Mouse (Mus musculus) CH12.LX (cell line): ENCODE data around the gene Sv2c. TPM values are rescaled to one million over a fixed set of nuclear protein-coding genes. Genes with fewer than 3 reads are reported as not detected.

ENCODE experiments used
- DNase-seq: peaks from one replicate; pipeline ENCODE4 v3.0.0-alpha.2; 2013; ENCODE audit errors: extremely low read depth
- H3K27ac ChIP-seq: 2 replicates; pipeline ENCODE4 v1.5.1; 2012; ENCODE audit warnings: low read depth, mild to moderate bottlenecking, control low read depth, moderate library complexity; ENCODE audit not compliant: insufficient read depth
- H3K27me3 ChIP-seq: replicated peaks from 2 replicates; pipeline ENCODE3; 2012; ENCODE audit warnings: inconsistent platforms
- H3K36me3 ChIP-seq, 2 experiments: replicated peaks in 1 of 2; 2 replicates each; pipeline versions ENCODE3 to v1.6.1; 2012; ENCODE audit warnings: inconsistent platforms in 1 of 2, low read length in 1 of 2, mild to moderate bottlenecking in 1 of 2, mixed read lengths in 1 of 2, moderate library complexity in 1 of 2; ENCODE audit not compliant: control insufficient read depth in 1 of 2, insufficient read depth in 1 of 2
- H3K4me1 ChIP-seq, 2 experiments: 2 replicates each; pipeline ENCODE4 v1.6.1; 2012; ENCODE audit warnings: inconsistent platforms in 1 of 2, moderate library complexity in 1 of 2; ENCODE audit not compliant: insufficient read depth in 2 of 2, control insufficient read depth in 1 of 2
- H3K4me2 ChIP-seq: 2 replicates; pipeline ENCODE4 v1.6.1; 2012; ENCODE audit warnings: low read depth, mild to moderate bottlenecking, control low read depth; ENCODE audit not compliant: poor library complexity, insufficient read depth, severe bottlenecking
- H3K4me3 ChIP-seq, 3 experiments: fragments of 150-350 bp in 1 of 3; sonication (generic) in 1 of 3; replicated peaks in 1 of 3; 2 replicates each; pipeline versions ENCODE3 to v1.5.1; 2011 to 2012; ENCODE audit warnings: low read depth in 2 of 3, low read length in 2 of 3, mild to moderate bottlenecking in 2 of 3, moderate library complexity in 2 of 3, control low read depth in 1 of 3, improper control_type of control experiment in 1 of 3, inconsistent platforms in 1 of 3, mixed read lengths in 1 of 3; ENCODE audit not compliant: poor library complexity in 1 of 3
- H3K79me2 ChIP-seq: replicated peaks from 2 replicates; pipeline ENCODE4 v1.6.1; 2012; ENCODE audit warnings: mild to moderate bottlenecking, moderate library complexity; ENCODE audit not compliant: control insufficient read depth, poor library complexity, insufficient read depth, severe bottlenecking; ENCODE audit errors: extremely low read depth
- H3K9ac ChIP-seq: 2 replicates; pipeline ENCODE4 v1.6.1; 2012; ENCODE audit warnings: low read depth, mild to moderate bottlenecking, control low read depth, moderate library complexity; ENCODE audit not compliant: insufficient read depth
- H3K9me3 ChIP-seq: replicated peaks from 2 replicates; pipeline ENCODE3; 2012; ENCODE audit warnings: low read length, inconsistent platforms, mixed read lengths
- CHD2 ChIP-seq: IDR thresholded peaks from 2 replicates; pipeline ENCODE4 v1.6.1; 2011; ENCODE audit warnings: low read length, improper control_type of control experiment
- GABPA ChIP-seq: IDR thresholded peaks from 2 replicates; pipeline ENCODE4 v1.6.1; 2012; ENCODE audit warnings: low read depth, low read length, improper control_type of control experiment, inconsistent platforms; ENCODE audit not compliant: insufficient replicate concordance
- IRF4 ChIP-seq: IDR thresholded peaks from 2 replicates; pipeline ENCODE4 v1.6.1; 2014; ENCODE audit warnings: low read depth, mild to moderate bottlenecking, inconsistent platforms, low read length, improper control_type of control experiment
- JUN ChIP-seq: IDR thresholded peaks from 2 replicates; pipeline ENCODE4 v1.6.1; 2011; ENCODE audit warnings: low read depth, mild to moderate bottlenecking, low read length, improper control_type of control experiment, moderate library complexity; ENCODE audit not compliant: insufficient read depth
- KAT2A ChIP-seq: IDR thresholded peaks from 2 replicates; pipeline ENCODE4 v1.6.1; 2012; ENCODE audit warnings: low read length, improper control_type of control experiment, inconsistent platforms; ENCODE audit not compliant: insufficient replicate concordance
- MAX ChIP-seq: IDR thresholded peaks from 2 replicates; pipeline ENCODE4 v1.6.1; 2011; ENCODE audit warnings: low read length, improper control_type of control experiment
- MYC ChIP-seq: IDR thresholded peaks from 2 replicates; pipeline ENCODE4 v1.6.1; 2011; ENCODE audit warnings: low read depth, mild to moderate bottlenecking, improper control_type of control experiment, low read length
- NRF1 ChIP-seq: IDR thresholded peaks from 2 replicates; pipeline ENCODE4 v1.6.1; 2014; ENCODE audit warnings: low read depth, mild to moderate bottlenecking, inconsistent platforms, low read length, improper control_type of control experiment, moderate library complexity
- PAX5 ChIP-seq: IDR thresholded peaks from 2 replicates; pipeline ENCODE4 v1.6.1; 2012; ENCODE audit warnings: low read length, inconsistent platforms, mixed read lengths
- SMC3 ChIP-seq: IDR thresholded peaks from 2 replicates; pipeline ENCODE4 v1.6.1; 2011; ENCODE audit warnings: low read depth, low read length, improper control_type of control experiment
- TBP ChIP-seq: conservative IDR thresholded peaks from 2 replicates; pipeline ENCODE4 v1.6.1; 2011; ENCODE audit warnings: low read depth, low read length, improper control_type of control experiment
- TCF12 ChIP-seq: IDR thresholded peaks from 2 replicates; pipeline ENCODE4 v1.6.1; 2014; ENCODE audit warnings: low read depth, mild to moderate bottlenecking, inconsistent platforms, low read length, improper control_type of control experiment
- UBTF ChIP-seq: IDR thresholded peaks from 2 replicates; pipeline ENCODE4 v1.6.1; 2012; ENCODE audit warnings: low read depth, mild to moderate bottlenecking, inconsistent platforms, low read length, improper control_type of control experiment, moderate library complexity
- ZC3H11A ChIP-seq: IDR thresholded peaks from 2 replicates; pipeline ENCODE4 v1.6.1; 2012; ENCODE audit warnings: low read depth, mild to moderate bottlenecking, inconsistent platforms, low read length, improper control_type of control experiment
- ZMIZ1 ChIP-seq: IDR thresholded peaks from 2 replicates; pipeline ENCODE4 v1.6.1; 2012; ENCODE audit warnings: low read depth, mild to moderate bottlenecking, inconsistent platforms, low read length, improper control_type of control experiment
- ZNF384 ChIP-seq: IDR thresholded peaks from 2 replicates; pipeline ENCODE4 v1.6.1; 2012; ENCODE audit warnings: low read depth, low read length, improper control_type of control experiment, inconsistent platforms
- dilution Hi-C: fragments of 300-500 bp; cut with MboI; formaldehyde crosslinking; loops from 2 replicates; pipeline ENCODE4 v1.14.3; 2020; ENCODE audit warnings: low sequenced_read_pairs; ENCODE audit not compliant: extremely low pct_unique_long_range_greater_than_20kb, extremely low pct_ligation_motif_present
- in situ Hi-C: fragments of 300-500 bp; cut with MboI; formaldehyde crosslinking; loops from 3 replicates; pipeline ENCODE4 v1.14.3; 2019; ENCODE audit warnings: low sequenced_read_pairs, low pct_ligation_motif_present, low pct_unique_long_range_greater_than_20kb, mixed read lengths
- polyA plus RNA-seq: library from polyadenylated mRNA; unstranded; fragments of >175 nt; gene quantifications from 2 replicates; pipeline ENCODE4 v1.2.1, GENCODE M21; 2012; ENCODE audit warnings: low read depth; ENCODE audit not compliant: insufficient read length
- total RNA-seq, 2 experiments: library from RNA; depleted of rRNA; stranded (reverse); fragments of 300-350 nt in 1 of 2; fragments of >200 nt in 1 of 2; gene quantifications; 2 replicates each; pipeline ENCODE4 v1.2.3; 2012 to 2014

Gene Sv2c
- total and polyA plus RNA-seq, 3 experiments, result 0.04 to 0.13 TPM; not detected in 1

DNA sequence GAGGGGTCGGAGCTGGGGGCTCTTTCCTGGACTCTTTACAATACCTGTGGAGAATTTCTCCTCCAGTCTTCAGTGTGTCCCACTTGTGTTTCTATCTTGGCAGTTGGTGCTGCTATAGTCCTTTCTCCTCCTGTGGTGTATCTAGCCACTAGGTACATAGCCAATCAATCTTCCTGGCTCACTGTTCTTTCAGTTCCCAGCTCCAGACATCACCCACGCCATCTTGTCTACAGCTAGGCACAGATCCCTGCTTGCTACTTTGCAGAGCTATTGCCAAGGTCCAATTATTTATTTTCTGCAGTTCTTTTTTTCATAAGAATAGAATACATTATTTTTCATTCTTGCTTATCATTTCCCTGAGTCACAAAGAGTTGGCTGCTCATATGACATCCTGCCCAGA is 34.2 kb upstream of the Sv2c start:
- H3K27me3 ChIP-seq, result no peaks in the 10 kb centered on the region
- in situ Hi-C loops, result no loop called here
- H3K4me1 ChIP-seq, result no peaks in the 10 kb centered on the region
- H3K27ac ChIP-seq, result no peak overlapping the region
- dilution Hi-C loops, result no loop called here
- no peak for TF ChIP-seq TCF12
- no peak for TF ChIP-seq UBTF
- no peak for TF ChIP-seq TBP
- TF ChIP-seq ZNF384, result no peak
- no peak for TF ChIP-seq IRF4
- no peak for TF ChIP-seq PAX5
- no peak for DNase-seq
- H3K4me2 ChIP-seq, result no peak overlapping the region
- no peaks in the 10 kb centered on the region for H3K9me3 ChIP-seq
- H3K9ac ChIP-seq, result no peak overlapping the region
- no peaks in the 10 kb centered on the region for H3K79me2 ChIP-seq
- H3K36me3 ChIP-seq, result no peaks in the 10 kb centered on the region
- H3K4me3 ChIP-seq, result no peak overlapping the region

DNA sequence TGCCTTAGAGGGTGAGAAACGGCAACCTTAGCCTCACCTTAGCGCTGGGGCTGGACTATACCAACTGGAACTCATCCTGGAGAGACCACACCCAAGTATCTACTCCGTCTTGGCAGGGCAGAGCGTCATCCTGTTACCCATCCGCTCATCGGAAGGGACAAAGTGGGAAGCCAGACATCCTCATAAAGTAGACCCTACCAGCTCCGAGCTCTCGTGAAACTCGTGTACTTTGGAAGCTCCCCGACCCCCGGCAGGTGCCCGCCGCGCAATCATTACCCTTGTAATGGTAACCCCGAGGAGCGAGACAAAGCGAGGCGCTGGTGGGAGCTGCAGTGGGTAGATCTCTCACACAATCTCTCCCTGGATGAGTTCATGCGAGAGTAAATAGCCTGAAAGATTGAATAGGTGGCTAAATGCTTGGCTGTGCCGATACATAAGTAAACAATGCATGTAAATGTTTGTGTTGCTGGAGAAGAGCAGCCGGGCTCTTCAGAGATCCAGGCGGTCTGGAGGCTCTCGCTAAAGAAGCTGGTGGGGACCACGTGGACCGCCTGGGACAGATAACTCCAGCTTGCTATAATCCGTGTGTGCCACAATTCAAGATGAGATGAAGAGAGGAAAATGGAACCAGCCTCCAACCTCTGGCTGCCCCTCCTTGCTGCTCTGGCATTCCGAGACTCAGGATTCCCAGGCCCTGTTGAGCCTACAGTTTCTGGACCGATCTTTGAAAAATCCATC is 1.2 kb upstream of the Sv2c start:
- no peak for TF ChIP-seq ZC3H11A
- Histone ChIP-seq H3K79me2 (no peaks in the 10 kb centered on the region), H3K9me3 (peaks cover 9% of the 10 kb centered on the region), H3K36me3 (no peaks in the 10 kb centered on the region), H3K4me3 (no peak overlapping the region), H3K27me3 (no peaks in the 10 kb centered on the region), H3K4me2 (no peak overlapping the region), H3K9ac (no peak overlapping the region), H3K27ac (no peak overlapping the region), H3K4me1 (peaks cover 0 to 17% of the 10 kb centered on the region in 2 experiments; a peak in 3 of 4 replicates)
- in situ Hi-C loops (no loop called here), dilution Hi-C loops (no loop called here)
- no peak for DNase-seq

DNA sequence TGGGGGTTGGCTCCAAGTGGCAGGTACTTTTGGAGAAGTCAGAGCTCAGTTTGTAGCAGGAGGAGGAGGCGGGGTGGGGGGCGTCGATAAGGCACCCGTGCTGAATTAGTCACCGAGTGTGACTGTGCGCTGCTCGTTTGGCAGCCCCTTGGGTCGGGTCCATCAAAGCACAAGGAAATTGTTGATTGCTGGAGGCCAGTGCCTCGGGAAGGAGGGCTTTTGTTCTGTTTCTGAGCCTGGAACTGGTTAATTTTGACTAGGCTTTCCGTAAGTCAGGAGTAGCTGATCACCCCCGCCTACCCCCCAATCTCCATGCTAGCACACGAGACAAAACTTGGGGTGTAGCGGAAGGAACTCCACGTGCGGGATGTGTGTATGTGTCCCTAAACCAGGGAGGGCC is 456 bp upstream of the Sv2c start:
- Histone ChIP-seq H3K4me1 (peaks cover 0 to 17% of the 10 kb centered on the region in 2 experiments; a peak in 3 of 4 replicates), H3K27me3 (no peaks in the 10 kb centered on the region), H3K79me2 (no peaks in the 10 kb centered on the region), H3K27ac (no peak overlapping the region), H3K4me3 (no peak overlapping the region)
- DNase-seq, result no peak
- in situ Hi-C loops, result no loop called here
- TF ChIP-seq GABPA (no peak), KAT2A (no peak), ZMIZ1 (no peak), NRF1 (no peak), MAX (no peak), SMC3 (no peak), MYC (no peak), CHD2 (no peak), JUN (no peak)
- TF ChIP-seq, all 38 proteins: peak for 0
- dilution Hi-C loops, result no loop called here
- H3K9ac ChIP-seq, result no peak overlapping the region
- H3K9me3 ChIP-seq, result peaks cover 9% of the 10 kb centered on the region
- H3K36me3 ChIP-seq, result no peaks in the 10 kb centered on the region
- no peak overlapping the region for H3K4me2 ChIP-seq
